Mouse (Mus musculus) cortical plate, adult 2 months (tissue): ENCODE data around the gene Grn.
A peak's percentile ranks its signal among the peaks of the same experiment; 100 is the strongest.

Source experiments
- CTCF ChIP-seq: fragments of 200-500 bp; IDR thresholded peaks from 2 replicates; pipeline ENCODE4 v1.5.1; 2011; ENCODE audit warnings: mild to moderate bottlenecking, control low read depth, low read length; ENCODE audit not compliant: insufficient read depth; ENCODE audit errors: extremely low read depth
- POLR2A ChIP-seq: fragments of 200-500 bp; IDR thresholded peaks from 2 replicates; pipeline ENCODE4 v1.6.1; 2011; ENCODE audit warnings: mild to moderate bottlenecking, low read length, control low read depth; ENCODE audit not compliant: insufficient read depth; ENCODE audit errors: extremely low read depth

GRCm38 (mm10) chr11:102448327-102448726 is 18.2 kb downstream of the Grn start:
- TF ChIP-seq CTCF = no peak
- peak; percentile 46; the same call in 1 of the 2 replicates for TF ChIP-seq POLR2A
